Mouse (Mus musculus) thymus, adult 18-20 months (tissue): Measurements from ENCODE around the gene H2al1a.
"Not testable (repeated sequence)": the region's sequence is repeated elsewhere in the genome, so short reads cannot be mapped to it uniquely, and the experiment has no call there.

Experiments used
- DNase-seq, 2 experiments: peaks; one replicate each; pipeline ENCODE4 v3.0.0; 2022; ENCODE audit warnings: mixed read lengths in 2 of 2

The H2al1a gene

DNA sequence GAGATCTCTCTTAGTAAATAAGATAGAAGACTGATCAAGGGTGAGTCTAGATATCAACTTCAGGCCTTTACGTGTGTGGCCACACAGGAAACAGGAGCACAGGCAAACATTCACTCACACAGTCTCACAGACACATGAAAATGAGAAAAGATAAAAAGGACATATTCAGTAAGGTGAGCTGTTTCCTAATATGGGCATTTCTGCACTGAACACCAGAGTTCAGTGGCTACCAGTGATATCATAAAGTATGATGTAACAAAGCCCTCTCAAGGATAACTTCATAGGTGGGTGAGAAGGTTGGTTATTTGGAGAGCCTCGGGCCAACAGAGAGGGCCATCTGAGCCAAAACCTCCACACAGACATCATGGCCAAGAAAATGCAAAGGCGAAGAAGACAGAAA lies at the start of gene H2al1a:
TSS of gene H2al1a (plus strand) at position 301 of the 400 bp plus-strand sequence.
- not testable (repeated sequence) for DNase-seq

DNA sequence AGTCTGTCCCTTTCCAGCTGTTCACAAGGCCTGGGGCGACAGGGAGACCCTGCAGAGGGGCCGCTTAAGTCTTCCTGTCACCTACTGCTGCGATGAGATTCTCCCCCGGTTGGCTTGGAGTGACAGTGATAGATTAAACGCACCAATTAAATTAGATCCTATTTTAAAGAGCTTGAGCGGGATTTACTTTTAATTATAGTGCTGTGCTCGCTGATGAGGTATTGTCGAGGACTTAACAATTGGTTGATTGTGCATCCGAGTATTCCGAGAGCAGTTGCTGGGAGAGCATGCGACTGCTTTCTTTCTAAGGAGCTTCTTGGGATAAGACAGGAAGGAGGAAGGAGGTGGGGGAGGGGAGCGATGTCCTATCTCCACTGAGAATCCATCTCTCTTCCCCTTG lies 48.9 kb upstream of the H2al1a start:
- DNase-seq = no peak

- no peak for DNase-seq
These were observed 45.0 kb upstream of the H2al1a start for GRCm38 (mm10) chrX:11254062-11254461.

GRCm38 (mm10) chrX:11254521-11255207 lies 44.4 kb upstream of the H2al1a start:
- no peak for DNase-seq

GRCm38 (mm10) chrX:11255564-11256360 lies 43.3 kb upstream of the H2al1a start:
- no peak for DNase-seq

- no peak for DNase-seq
These were observed 34.1 kb upstream of the H2al1a start for GRCm38 (mm10) chrX:11264918-11265317.

DNA sequence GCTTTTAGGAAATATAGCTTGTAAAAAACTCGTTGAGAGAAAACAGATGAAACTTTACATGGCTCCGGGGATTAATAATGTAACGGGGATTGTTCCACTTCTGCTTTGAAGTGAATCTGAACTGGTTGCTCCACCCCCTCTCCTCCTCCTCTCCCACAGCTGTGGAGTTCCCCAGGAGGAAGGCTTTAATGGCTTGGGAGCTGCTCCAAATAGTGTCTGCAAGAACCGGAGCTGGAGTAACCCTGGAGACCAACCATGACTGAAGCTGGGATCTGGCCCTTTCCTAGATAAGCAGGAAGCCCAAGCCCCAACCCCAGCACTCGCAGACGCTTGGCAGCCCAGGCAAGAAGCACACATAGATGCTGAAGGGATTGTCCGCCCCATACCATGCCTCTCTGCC lies 31.3 kb upstream of the H2al1a start:
- no peak for DNase-seq

GRCm38 (mm10) chrX:11269074-11269473 lies 30.0 kb upstream of the H2al1a start:
- no peak for DNase-seq

DNA sequence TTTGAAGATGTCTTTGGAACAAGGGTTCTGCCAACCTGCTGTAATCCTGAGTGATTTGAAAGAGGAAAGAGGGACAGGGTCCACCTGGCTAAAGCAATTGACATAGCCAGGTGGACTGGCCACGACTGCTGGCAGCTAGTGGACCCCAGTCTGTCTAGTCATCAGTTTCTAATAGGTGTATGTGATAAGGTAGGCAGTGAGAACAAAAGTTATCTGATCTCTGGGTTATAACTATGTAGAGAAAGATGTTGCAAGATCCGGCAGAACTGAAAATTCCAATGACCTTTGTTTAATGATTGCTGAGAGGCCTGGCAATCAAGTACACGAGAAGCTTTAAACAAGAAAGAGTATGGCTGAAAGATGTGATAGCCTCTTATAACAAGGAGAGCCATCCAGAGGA lies 25.9 kb upstream of the H2al1a start:
- DNase-seq = no peak

DNA sequence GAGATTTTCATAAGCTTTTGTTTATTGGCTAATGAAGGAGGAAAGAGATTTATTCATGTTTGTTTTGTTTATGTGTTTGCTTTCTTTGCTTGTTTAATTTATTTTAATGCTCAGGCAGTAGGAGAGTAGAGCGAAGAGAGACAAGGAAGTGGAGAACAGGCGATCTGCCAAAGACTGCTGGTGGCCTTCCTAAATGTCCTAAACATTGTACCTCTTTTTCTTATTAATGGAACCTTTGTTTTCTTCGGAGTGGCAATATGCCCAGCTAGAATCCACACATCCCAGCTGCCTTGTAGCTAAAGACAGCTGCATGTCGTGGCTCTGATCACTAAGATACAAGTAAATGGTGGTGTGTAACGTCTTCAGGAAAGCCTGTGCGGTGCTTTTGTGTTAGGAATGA lies 22.0 kb upstream of the H2al1a start:
- no peak for DNase-seq

- DNase-seq = no peak
These were observed 18.3 kb upstream of the H2al1a start for GRCm38 (mm10) chrX:11280741-11281140.

DNA sequence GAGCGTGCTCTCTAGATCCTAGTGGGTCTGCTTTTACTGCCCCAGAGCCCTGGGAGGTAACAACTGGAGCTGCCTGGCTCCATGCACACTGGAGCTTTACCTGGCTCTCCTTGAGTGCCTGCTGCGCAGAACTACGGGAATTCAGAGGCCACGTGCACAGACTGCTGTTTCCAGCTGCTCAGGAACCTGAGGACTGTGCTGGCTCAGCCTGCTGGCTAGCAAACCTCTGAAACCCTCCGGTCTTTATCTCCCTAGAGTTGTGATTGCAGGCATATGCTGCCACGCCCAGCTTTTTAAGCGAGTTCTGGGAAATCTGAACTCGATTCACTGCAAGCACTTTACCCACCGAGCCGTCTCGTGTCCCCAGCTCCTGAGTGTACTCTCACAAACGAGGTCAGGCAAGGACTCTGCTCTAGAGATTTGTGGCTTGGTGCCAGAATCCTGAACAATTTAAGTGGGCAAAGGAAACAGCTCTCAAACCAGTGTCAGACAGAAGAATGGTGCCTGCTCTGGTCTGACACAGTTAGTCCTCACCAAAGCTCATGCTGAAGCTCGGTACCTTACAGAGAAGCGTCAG lies 10.7 kb upstream of the H2al1a start:
- DNase-seq = no peak

- DNase-seq = no peak
These were observed 9.8 kb upstream of the H2al1a start for GRCm38 (mm10) chrX:11289244-11289643.

- DNase-seq = not testable (repeated sequence)
These were observed 3.1 kb downstream of the H2al1a start, which contains the start of gene H2al1b for GRCm38 (mm10) chrX:11302132-11302531. Gene H2al1b (plus strand): TSS chrX:11302432.

DNA sequence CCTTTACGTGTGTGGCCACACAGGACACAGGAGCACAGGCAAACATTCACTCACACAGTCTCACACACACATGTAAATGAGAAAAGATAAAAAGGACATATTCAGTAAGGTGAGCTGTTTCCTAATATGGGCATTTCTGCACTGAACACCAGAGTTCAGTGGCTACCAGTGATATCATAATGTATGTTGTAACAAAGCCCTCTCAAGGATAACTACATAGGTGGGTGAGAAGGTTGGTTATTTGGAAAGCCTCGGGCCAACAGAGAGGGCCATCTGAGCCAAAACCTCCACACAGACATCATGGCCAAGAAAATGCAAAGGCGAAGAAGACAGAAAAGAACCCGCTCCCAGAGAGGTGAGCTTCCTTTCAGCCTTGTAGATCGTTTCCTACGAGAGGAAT lies 6.3 kb downstream of the H2al1a start, which contains the start of gene H2al1c:
TSS of gene H2al1c (plus strand) at position 301 of the 400 bp plus-strand sequence.
- DNase-seq = not testable (repeated sequence)

DNA sequence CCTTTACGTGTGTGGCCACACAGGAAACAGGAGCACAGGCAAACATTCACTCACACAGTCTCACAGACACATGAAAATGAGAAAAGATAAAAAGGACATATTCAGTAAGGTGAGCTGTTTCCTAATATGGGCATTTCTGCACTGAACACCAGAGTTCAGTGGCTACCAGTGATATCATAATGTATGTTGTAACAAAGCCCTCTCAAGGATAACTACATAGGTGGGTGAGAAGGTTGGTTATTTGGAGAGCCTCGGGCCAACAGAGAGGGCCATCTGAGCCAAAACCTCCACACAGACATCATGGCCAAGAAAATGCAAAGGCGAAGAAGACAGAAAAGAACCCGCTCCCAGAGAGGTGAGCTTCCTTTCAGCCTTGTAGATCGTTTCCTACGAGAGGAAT lies 9.5 kb downstream of the H2al1a start, which contains the start of gene H2al1d:
TSS of gene H2al1d (plus strand) at position 301 of the 400 bp plus-strand sequence.
- DNase-seq = not testable (repeated sequence)

DNA sequence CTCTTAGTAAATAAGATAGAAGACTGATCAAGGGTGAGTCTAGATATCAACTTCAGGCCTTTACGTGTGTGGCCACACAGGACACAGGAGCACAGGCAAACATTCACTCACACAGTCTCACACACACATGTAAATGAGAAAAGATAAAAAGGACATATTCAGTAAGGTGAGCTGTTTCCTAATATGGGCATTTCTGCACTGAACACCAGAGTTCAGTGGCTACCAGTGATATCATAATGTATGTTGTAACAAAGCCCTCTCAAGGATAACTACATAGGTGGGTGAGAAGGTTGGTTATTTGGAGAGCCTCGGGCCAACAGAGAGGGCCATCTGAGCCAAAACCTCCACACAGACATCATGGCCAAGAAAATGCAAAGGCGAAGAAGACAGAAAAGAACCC lies 12.6 kb downstream of the H2al1a start, which contains the start of gene H2al1e:
TSS of gene H2al1e (plus strand) at position 301 of the 400 bp plus-strand sequence.
- DNase-seq = not testable (repeated sequence)

DNA sequence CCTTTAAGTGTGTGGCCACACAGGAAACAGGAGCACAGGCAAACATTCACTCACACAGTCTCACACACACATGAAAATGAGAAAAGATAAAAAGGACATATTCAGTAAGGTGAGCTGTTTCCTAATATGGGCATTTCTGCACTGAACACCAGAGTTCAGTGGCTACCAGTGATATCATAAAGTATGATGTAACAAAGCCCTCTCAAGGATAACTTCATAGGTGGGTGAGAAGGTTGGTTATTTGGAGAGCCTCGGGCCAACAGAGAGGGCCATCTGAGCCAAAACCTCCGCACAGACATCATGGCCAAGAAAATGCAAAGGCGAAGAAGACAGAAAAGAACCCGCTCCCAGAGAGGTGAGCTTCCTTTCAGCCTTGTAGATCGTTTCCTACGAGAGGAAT lies 15.8 kb downstream of the H2al1a start, which contains the start of gene H2al1f:
TSS of gene H2al1f (plus strand) at position 301 of the 400 bp plus-strand sequence.
- not testable (repeated sequence) for DNase-seq

DNA sequence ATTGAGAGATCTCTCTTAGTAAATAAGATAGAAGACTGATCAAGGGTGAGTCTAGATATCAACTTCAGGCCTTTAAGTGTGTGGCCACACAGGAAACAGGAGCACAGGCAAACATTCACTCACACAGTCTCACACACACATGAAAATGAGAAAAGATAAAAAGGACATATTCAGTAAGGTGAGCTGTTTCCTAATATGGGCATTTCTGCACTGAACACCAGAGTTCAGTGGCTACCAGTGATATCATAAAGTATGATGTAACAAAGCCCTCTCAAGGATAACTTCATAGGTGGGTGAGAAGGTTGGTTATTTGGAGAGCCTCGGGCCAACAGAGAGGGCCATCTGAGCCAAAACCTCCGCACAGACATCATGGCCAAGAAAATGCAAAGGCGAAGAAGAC lies 18.9 kb downstream of the H2al1a start, which contains the start of gene H2al1g:
TSS of gene H2al1g (plus strand) at position 301 of the 400 bp plus-strand sequence.
- DNase-seq = not testable (repeated sequence)

DNA sequence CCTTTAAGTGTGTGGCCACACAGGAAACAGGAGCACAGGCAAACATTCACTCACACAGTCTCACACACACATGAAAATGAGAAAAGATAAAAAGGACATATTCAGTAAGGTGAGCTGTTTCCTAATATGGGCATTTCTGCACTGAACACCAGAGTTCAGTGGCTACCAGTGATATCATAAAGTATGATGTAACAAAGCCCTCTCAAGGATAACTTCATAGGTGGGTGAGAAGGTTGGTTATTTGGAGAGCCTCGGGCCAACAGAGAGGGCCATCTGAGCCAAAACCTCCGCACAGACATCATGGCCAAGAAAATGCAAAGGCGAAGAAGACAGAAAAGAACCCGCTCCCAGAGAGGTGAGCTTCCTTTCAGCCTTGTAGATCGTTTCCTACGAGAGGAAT lies 22.1 kb downstream of the H2al1a start, which contains the start of gene H2al1h:
TSS of gene H2al1h (plus strand) at position 301 of the 400 bp plus-strand sequence.
- not testable (repeated sequence) for DNase-seq

- DNase-seq = not testable (repeated sequence)
These were observed 25.3 kb downstream of the H2al1a start, which contains the start of gene H2al1i for GRCm38 (mm10) chrX:11324359-11324758. Gene H2al1i (plus strand): TSS chrX:11324659.

DNA sequence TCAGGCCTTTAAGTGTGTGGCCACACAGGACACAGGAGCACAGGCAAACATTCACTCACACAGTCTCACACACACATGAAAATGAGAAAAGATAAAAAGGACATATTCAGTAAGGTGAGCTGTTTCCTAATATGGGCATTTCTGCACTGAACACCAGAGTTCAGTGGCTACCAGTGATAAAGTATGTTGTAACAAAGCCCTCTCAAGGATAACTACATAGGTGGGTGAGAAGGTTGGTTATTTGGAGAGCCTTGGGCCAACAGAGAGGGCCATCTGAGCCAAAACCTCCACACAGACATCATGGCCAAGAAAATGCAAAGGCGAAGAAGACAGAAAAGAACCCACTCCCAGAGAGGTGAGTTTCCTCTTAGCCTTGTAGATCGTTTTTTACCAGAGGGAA lies 28.5 kb downstream of the H2al1a start, which contains the start of gene H2al1j:
TSS of gene H2al1j (plus strand) at position 301 of the 400 bp plus-strand sequence.
- DNase-seq = not testable (repeated sequence)

GRCm38 (mm10) chrX:11345762-11346161 lies 46.7 kb downstream of the H2al1a start:
- DNase-seq = no peak
